Mouse (Mus musculus): ENCODE measurements at regions not wholly inside any gene's neighbourhood (a gene's known extent, or its start where the extent isn't known, plus 50 kb on each side); places are given as distances from the start of the nearest gene placed in this dataset.

- H3K9ac ChIP-seq (replicated peaks): no peak overlapping the region
- no peaks in the 10 kb centered on the region for H3K27me3 ChIP-seq
- H3K4me2 ChIP-seq (replicated peaks): no peak overlapping the region
- H3K4me1 ChIP-seq (replicated peaks): no peaks in the 10 kb centered on the region
- no peak overlapping the region for H3K27ac ChIP-seq
- H3K36me3 ChIP-seq: no peaks in the 10 kb centered on the region
- no peak overlapping the region for H3K4me3 ChIP-seq (replicated peaks)
- no peak for ATAC-seq
- 90% methylated on average over 2 of the region's 2 CpGs for WGBS
- H3K9me3 ChIP-seq: no peaks in the 10 kb centered on the region
Observed at GRCm38 (mm10) chr15:42252730-42253330, 2118.7 kb downstream of the 9330182O14Rik start.

GRCm38 (mm10) chr15:42256343-42256742 lies 2122.2 kb downstream of the 9330182O14Rik start:
- H3K27me3 ChIP-seq: no peaks in the 10 kb centered on the region
- no peak overlapping the region for H3K4me3 ChIP-seq (replicated peaks)
- no peak for ATAC-seq
- no peaks in the 10 kb centered on the region for H3K9me3 ChIP-seq
- 89% methylated on average over 2 of the region's 2 CpGs for WGBS
- no peaks in the 10 kb centered on the region for H3K36me3 ChIP-seq
- H3K9ac ChIP-seq (replicated peaks): no peak overlapping the region
- H3K27ac ChIP-seq: no peak overlapping the region
- H3K4me1 ChIP-seq (replicated peaks): no peaks in the 10 kb centered on the region
- H3K4me2 ChIP-seq (replicated peaks): no peak overlapping the region

- Histone ChIP-seq H3K9me3 (no peaks in the 10 kb centered on the region), H3K36me3 (no peaks in the 10 kb centered on the region), H3K27me3 (no peaks in the 10 kb centered on the region), H3K4me2 (replicated peaks) (no peak overlapping the region), H3K9ac (replicated peaks) (no peak overlapping the region), H3K27ac (no peak overlapping the region), H3K4me1 (replicated peaks) (no peaks in the 10 kb centered on the region), H3K4me3 (replicated peaks) (no peak overlapping the region)
- ATAC-seq: no peak
- WGBS: 74% methylated on average over 1 of the region's 1 CpGs
Observed at GRCm38 (mm10) chr15:42275117-42275516, 2141.0 kb downstream of the 9330182O14Rik start.

- no peaks in the 10 kb centered on the region for H3K9me3 ChIP-seq
- no peak for ATAC-seq
- H3K36me3 ChIP-seq: no peaks in the 10 kb centered on the region
- 67% methylated on average over 2 of the region's 2 CpGs for WGBS
- H3K27ac ChIP-seq: no peak overlapping the region
- H3K27me3 ChIP-seq: no peaks in the 10 kb centered on the region
- no peak overlapping the region for H3K4me3 ChIP-seq (replicated peaks)
- H3K9ac ChIP-seq (replicated peaks): no peak overlapping the region
- no peaks in the 10 kb centered on the region for H3K4me1 ChIP-seq (replicated peaks)
- H3K4me2 ChIP-seq (replicated peaks): no peak overlapping the region
Observed at GRCm38 (mm10) chr15:42277247-42277646, 2143.1 kb downstream of the 9330182O14Rik start.

- Histone ChIP-seq H3K4me3 (replicated peaks) (no peak overlapping the region), H3K4me2 (replicated peaks) (no peak overlapping the region), H3K27ac (no peak overlapping the region), H3K36me3 (no peaks in the 10 kb centered on the region), H3K9ac (replicated peaks) (no peak overlapping the region), H3K27me3 (no peaks in the 10 kb centered on the region), H3K4me1 (replicated peaks) (no peaks in the 10 kb centered on the region), H3K9me3 (no peaks in the 10 kb centered on the region)
- no peak for ATAC-seq
- 97% methylated on average over 3 of the region's 3 CpGs for WGBS
Observed at GRCm38 (mm10) chr15:42280810-42281209, 2146.6 kb downstream of the 9330182O14Rik start.

- Histone ChIP-seq H3K9me3 (no peaks in the 10 kb centered on the region), H3K36me3 (no peaks in the 10 kb centered on the region), H3K27ac (no peak overlapping the region), H3K4me3 (replicated peaks) (no peak overlapping the region), H3K4me2 (replicated peaks) (no peak overlapping the region), H3K27me3 (no peaks in the 10 kb centered on the region), H3K9ac (replicated peaks) (no peak overlapping the region), H3K4me1 (replicated peaks) (no peaks in the 10 kb centered on the region)
- WGBS: 81% methylated on average over 4 of the region's 4 CpGs
- no peak for ATAC-seq
Observed at GRCm38 (mm10) chr15:42296406-42296805, 2162.2 kb downstream of the 9330182O14Rik start.

- Histone ChIP-seq H3K36me3 (no peaks in the 10 kb centered on the region), H3K27ac (no peak overlapping the region), H3K27me3 (no peaks in the 10 kb centered on the region), H3K4me3 (replicated peaks) (no peak overlapping the region), H3K4me1 (replicated peaks) (no peaks in the 10 kb centered on the region), H3K4me2 (replicated peaks) (no peak overlapping the region), H3K9ac (replicated peaks) (no peak overlapping the region), H3K9me3 (no peaks in the 10 kb centered on the region)
- no peak for ATAC-seq
Observed at GRCm38 (mm10) chr15:42297430-42297829, 2163.3 kb downstream of the 9330182O14Rik start.

- Histone ChIP-seq H3K4me3 (replicated peaks) (no peak overlapping the region), H3K4me2 (replicated peaks) (no peak overlapping the region), H3K27ac (no peak overlapping the region), H3K27me3 (no peaks in the 10 kb centered on the region), H3K9me3 (no peaks in the 10 kb centered on the region), H3K9ac (replicated peaks) (no peak overlapping the region), H3K36me3 (no peaks in the 10 kb centered on the region), H3K4me1 (replicated peaks) (no peaks in the 10 kb centered on the region)
- no peak for ATAC-seq
- 87% methylated on average over 1 of the region's 1 CpGs for WGBS
Observed at GRCm38 (mm10) chr15:42301956-42302355, 2167.8 kb downstream of the 9330182O14Rik start.

- Histone ChIP-seq H3K27me3 (no peaks in the 10 kb centered on the region), H3K4me2 (replicated peaks) (no peak overlapping the region), H3K4me1 (replicated peaks) (no peaks in the 10 kb centered on the region), H3K36me3 (no peaks in the 10 kb centered on the region), H3K27ac (no peak overlapping the region), H3K9ac (replicated peaks) (no peak overlapping the region), H3K9me3 (no peaks in the 10 kb centered on the region), H3K4me3 (replicated peaks) (no peak overlapping the region)
- ATAC-seq: no peak
- 78% methylated on average over 3 of the region's 3 CpGs for WGBS
Observed at GRCm38 (mm10) chr15:42304097-42304496, 2169.9 kb downstream of the 9330182O14Rik start.

- 62% methylated on average over 5 of the region's 5 CpGs for WGBS
- Histone ChIP-seq H3K36me3 (no peaks in the 10 kb centered on the region), H3K27me3 (no peaks in the 10 kb centered on the region), H3K27ac (no peak overlapping the region), H3K9ac (replicated peaks) (no peak overlapping the region), H3K9me3 (no peaks in the 10 kb centered on the region), H3K4me2 (replicated peaks) (no peak overlapping the region), H3K4me3 (replicated peaks) (no peak overlapping the region), H3K4me1 (replicated peaks) (0 out of 2 replicates have a peak, but pooled peaks cover 3% of the 10 kb centered on the region)
- ATAC-seq: 0 out of 2 replicates have a peak, but pooled peaks have one; percentile 45
Observed at GRCm38 (mm10) chr15:42309586-42309985, 2175.4 kb downstream of the 9330182O14Rik start.

GRCm38 (mm10) chr15:42311166-42311565 lies 2177.0 kb downstream of the 9330182O14Rik start:
- WGBS: 86% methylated on average over 4 of the region's 4 CpGs
- no peak for ATAC-seq
- Histone ChIP-seq H3K27me3 (no peaks in the 10 kb centered on the region), H3K9ac (replicated peaks) (no peak overlapping the region), H3K4me1 (replicated peaks) (0 out of 2 replicates have a peak, but pooled peaks cover 3% of the 10 kb centered on the region), H3K27ac (no peak overlapping the region), H3K4me2 (replicated peaks) (no peak overlapping the region), H3K36me3 (no peaks in the 10 kb centered on the region), H3K4me3 (replicated peaks) (no peak overlapping the region), H3K9me3 (no peaks in the 10 kb centered on the region)

- Histone ChIP-seq H3K36me3 (no peaks in the 10 kb centered on the region), H3K27ac (no peak overlapping the region), H3K4me3 (replicated peaks) (no peak overlapping the region), H3K4me1 (replicated peaks) (peaks cover 3% of the 10 kb centered on the region; the same call in 1 of the 2 replicates), H3K27me3 (no peaks in the 10 kb centered on the region), H3K4me2 (replicated peaks) (no peak overlapping the region), H3K9ac (replicated peaks) (no peak overlapping the region), H3K9me3 (no peaks in the 10 kb centered on the region)
- 89% methylated on average over 1 of the region's 1 CpGs for WGBS
- ATAC-seq: no peak
Observed at GRCm38 (mm10) chr15:42320349-42320748, 2186.2 kb downstream of the 9330182O14Rik start.

- H3K4me2 ChIP-seq (replicated peaks): no peak overlapping the region
- no peaks in the 10 kb centered on the region for H3K27me3 ChIP-seq
- H3K27ac ChIP-seq: no peak overlapping the region
- H3K9me3 ChIP-seq: no peaks in the 10 kb centered on the region
- H3K36me3 ChIP-seq: no peaks in the 10 kb centered on the region
- H3K4me1 ChIP-seq (replicated peaks): peaks cover 4% of the 10 kb centered on the region; the same call in 1 of the 2 replicates
- WGBS: 82% methylated on average over 1 of the region's 1 CpGs
- no peak overlapping the region for H3K4me3 ChIP-seq (replicated peaks)
- no peak overlapping the region for H3K9ac ChIP-seq (replicated peaks)
- no peak for ATAC-seq
Observed at GRCm38 (mm10) chr15:42322940-42323339, 2188.8 kb downstream of the 9330182O14Rik start.
